Mouse (Mus musculus) heart, embryonic 13.5 days (tissue): ENCODE results near the gene Rpl23. TPM values are rescaled to one million over a fixed set of nuclear protein-coding genes. Genes with fewer than 3 reads are reported as not detected.

Experiments used
- ATAC-seq: fragments of 200-750 bp; cut with Nextera tagmentation; 2 replicates; pipeline ENCODE4 v1.8.0; 2017; ENCODE audit warnings: moderate TSS enrichment; ENCODE audit not compliant: insufficient number of reproducible peaks, low FRiP score, low TSS enrichment; ENCODE audit errors: extremely low read depth
- H3K27ac ChIP-seq: fragments of 300-500 bp; sonication (generic); replicated peaks from 2 replicates; pipeline ENCODE4 v1.5.1; 2015; ENCODE audit warnings: moderate library complexity, mild to moderate bottlenecking, inconsistent platforms
- H3K27me3 ChIP-seq: fragments of 300-500 bp; sonication (generic); replicated peaks from 2 replicates; pipeline ENCODE4 v1.6.1; 2015; ENCODE audit warnings: mild to moderate bottlenecking, inconsistent platforms
- H3K36me3 ChIP-seq: fragments of 300-500 bp; sonication (generic); 2 replicates; pipeline ENCODE4 v1.6.1; 2015; ENCODE audit warnings: mild to moderate bottlenecking, inconsistent platforms
- H3K4me1 ChIP-seq: fragments of 300-500 bp; sonication (generic); 2 replicates; pipeline ENCODE4 v1.6.1; 2015; ENCODE audit warnings: inconsistent platforms
- H3K4me2 ChIP-seq: fragments of 300-500 bp; sonication (generic); 2 replicates; pipeline ENCODE4 v1.6.1; 2015; ENCODE audit warnings: inconsistent platforms, mild to moderate bottlenecking, moderate library complexity
- H3K4me3 ChIP-seq: fragments of 300-500 bp; sonication (generic); 2 replicates; pipeline ENCODE4 v1.5.1; 2015; ENCODE audit warnings: moderate library complexity, mild to moderate bottlenecking, inconsistent platforms
- H3K9ac ChIP-seq: fragments of 300-500 bp; sonication (generic); 2 replicates; pipeline ENCODE4 v1.6.1; 2015; ENCODE audit warnings: inconsistent platforms, mild to moderate bottlenecking, moderate library complexity
- H3K9me3 ChIP-seq: fragments of 300-500 bp; sonication (generic); 2 replicates; pipeline ENCODE4 v1.6.1; 2016; ENCODE audit warnings: inconsistent platforms
- WGBS: fragments of 180-500 bp; shearing (Covaris S2); methylation state at CpG from one replicate; pipeline ENCODE4 v1.1.7; 2015; ENCODE audit warnings: mixed read lengths; 5-methylcytosine and 5-hydroxymethylcytosine counted together
- polyA plus RNA-seq: library from polyadenylated mRNA; unstranded; fragments of >200 nt; fragmentation: Nextera tagmentation; extraction: Ambion mirVana; gene quantifications from 2 replicates; pipeline ENCODE4 v1.2.1, GENCODE M21; 2015

Gene Rpl23
- polyA plus RNA-seq, 1 experiment from 2014 or later: 376 TPM

- Histone ChIP-seq H3K4me3 (no peak overlapping the region), H3K9me3 (no peaks in the 10 kb centered on the region), H3K27me3 (no peaks in the 10 kb centered on the region), H3K4me1 (no peaks in the 10 kb centered on the region), H3K36me3 (peaks cover 95% of the 10 kb centered on the region), H3K27ac (no peak overlapping the region), H3K4me2 (no peak overlapping the region), H3K9ac (no peak overlapping the region)
- ATAC-seq: no peak
- 86% methylated on average over 1 of the region's 1 CpGs for WGBS
Measured at GRCm38 (mm10) chr11:97758125-97758524, 24.1 kb downstream of the Rpl23 start.

- ATAC-seq: no peak
- 82% methylated on average over 8 of the region's 8 CpGs for WGBS
- no peak overlapping the region for H3K4me2 ChIP-seq
Measured at GRCm38 (mm10) chr11:97753277-97753676, 29.0 kb downstream of the Rpl23 start.

DNA sequence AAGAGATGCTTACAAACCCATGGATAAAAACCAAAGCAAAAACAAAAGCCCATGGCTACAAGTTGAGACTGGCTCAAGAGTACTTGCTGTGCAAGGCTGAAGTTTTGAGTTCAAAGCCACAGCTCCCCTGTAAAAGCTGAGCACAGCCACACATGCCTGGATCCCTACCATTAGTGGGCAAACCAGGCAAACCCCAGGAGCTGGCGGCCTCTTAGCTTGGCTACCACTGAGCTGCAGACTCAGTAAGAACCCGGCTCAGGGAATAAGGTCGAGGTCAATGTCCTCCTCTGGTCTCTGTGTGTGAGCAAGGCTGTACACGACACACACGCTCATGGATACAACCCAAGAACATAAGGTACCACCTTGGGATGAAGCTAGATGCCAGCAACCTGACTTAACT is 33.7 kb downstream of the Rpl23 start:
- H3K27me3 ChIP-seq: no peaks in the 10 kb centered on the region
- no peak overlapping the region for H3K9ac ChIP-seq

More at GRCm38 (mm10) chr11:97753277-97753676, 29.0 kb downstream of the Rpl23 start:
- Histone ChIP-seq H3K4me3 (no peak overlapping the region), H3K27me3 (no peaks in the 10 kb centered on the region), H3K4me1 (no peaks in the 10 kb centered on the region), H3K9me3 (no peaks in the 10 kb centered on the region), H3K27ac (no peak overlapping the region), H3K9ac (no peak overlapping the region), H3K36me3 (peaks cover 98% of the 10 kb centered on the region)

DNA sequence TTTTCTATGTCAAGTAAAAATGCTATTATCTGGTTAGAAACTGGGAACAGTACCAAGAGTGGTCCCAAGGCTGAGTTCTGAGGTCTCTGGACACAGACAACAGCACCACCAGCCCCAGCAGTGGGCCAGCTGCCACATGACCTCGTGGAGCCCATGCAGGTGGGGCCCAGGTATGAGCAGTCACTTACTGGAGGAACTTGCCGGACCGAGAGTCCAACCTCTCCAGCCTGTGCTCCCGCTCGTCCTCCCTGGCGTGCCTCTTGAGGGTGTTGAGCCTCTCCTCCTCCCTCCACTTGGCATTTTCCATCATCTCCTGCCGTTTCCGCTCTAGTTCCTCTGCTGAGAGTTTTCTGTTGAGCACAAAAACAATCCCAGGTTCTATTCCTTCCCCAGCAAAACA is 34.5 kb downstream of the Rpl23 start:
- peaks cover 14% of the 10 kb centered on the region for H3K4me1 ChIP-seq
- no peak overlapping the region for H3K9ac ChIP-seq
- H3K36me3 ChIP-seq: peaks cover 68% of the 10 kb centered on the region
- WGBS: 93% methylated on average over 8 of the region's 8 CpGs
- H3K27me3 ChIP-seq: no peaks in the 10 kb centered on the region
- ATAC-seq: no peak
- no peak overlapping the region for H3K27ac ChIP-seq
- no peak overlapping the region for H3K4me3 ChIP-seq
- no peaks in the 10 kb centered on the region for H3K9me3 ChIP-seq
- no peak overlapping the region for H3K4me2 ChIP-seq

More for the DNA sequence above, 33.7 kb downstream of the Rpl23 start:
- Histone ChIP-seq H3K4me3 (no peak overlapping the region), H3K9me3 (no peaks in the 10 kb centered on the region), H3K4me2 (no peak overlapping the region), H3K36me3 (peaks cover 75% of the 10 kb centered on the region), H3K27ac (no peak overlapping the region), H3K4me1 (peaks cover 6% of the 10 kb centered on the region)
- 82% methylated on average over 5 of the region's 5 CpGs for WGBS
- ATAC-seq: no peak

- no peak for ATAC-seq
- Histone ChIP-seq H3K9me3 (no peaks in the 10 kb centered on the region), H3K4me3 (peak overlapping the region; percentile 88), H3K4me2 (peak overlapping the region; percentile 66), H3K36me3 (peaks cover 50% of the 10 kb centered on the region), H3K4me1 (peaks cover 26% of the 10 kb centered on the region), H3K27me3 (no peaks in the 10 kb centered on the region), H3K9ac (peak overlapping the region; percentile 94; the same call in 1 of the 2 replicates), H3K27ac (no peak overlapping the region)
- WGBS: 9% methylated on average over 13 of the region's 13 CpGs
Measured at GRCm38 (mm10) chr11:97745331-97745721, 36.9 kb downstream of the Rpl23 start.

GRCm38 (mm10) chr11:97744718-97745330 is 37.4 kb downstream of the Rpl23 start:
- peak; percentile 89 for ATAC-seq
- Histone ChIP-seq H3K9me3 (no peaks in the 10 kb centered on the region), H3K4me2 (peak overlapping the region; percentile 92), H3K27ac (peak overlapping the region; percentile 95), H3K36me3 (peaks cover 45% of the 10 kb centered on the region), H3K4me1 (peaks cover 31% of the 10 kb centered on the region), H3K27me3 (no peaks in the 10 kb centered on the region), H3K4me3 (peak overlapping the region; percentile 88), H3K9ac (peak overlapping the region; percentile 94)
- under 1% methylated on average over 29 of the region's 57 CpGs for WGBS

GRCm38 (mm10) chr11:97744063-97744717 is 38.0 kb downstream of the Rpl23 start, which contains the start of gene Pip4k2b:
Gene Pip4k2b, minus strand, starts transcription at chr11:97744704.
- peak; percentile 62 for ATAC-seq
- under 1% methylated on average over 54 of the region's 63 CpGs for WGBS
- Histone ChIP-seq H3K36me3 (peaks cover 42% of the 10 kb centered on the region), H3K9ac (peak within 1 kb of the TSS; percentile 94), H3K4me3 (peak within 1 kb of the TSS; percentile 88), H3K27ac (peak within 1 kb of the TSS; percentile 95), H3K9me3 (0 out of 2 replicates have a peak, but pooled peaks cover under 1% of the 10 kb centered on the region), H3K4me2 (peak within 1 kb of the TSS; percentile 92), H3K4me1 (peaks cover 31% of the 10 kb centered on the region), H3K27me3 (no peaks in the 10 kb centered on the region)

DNA sequence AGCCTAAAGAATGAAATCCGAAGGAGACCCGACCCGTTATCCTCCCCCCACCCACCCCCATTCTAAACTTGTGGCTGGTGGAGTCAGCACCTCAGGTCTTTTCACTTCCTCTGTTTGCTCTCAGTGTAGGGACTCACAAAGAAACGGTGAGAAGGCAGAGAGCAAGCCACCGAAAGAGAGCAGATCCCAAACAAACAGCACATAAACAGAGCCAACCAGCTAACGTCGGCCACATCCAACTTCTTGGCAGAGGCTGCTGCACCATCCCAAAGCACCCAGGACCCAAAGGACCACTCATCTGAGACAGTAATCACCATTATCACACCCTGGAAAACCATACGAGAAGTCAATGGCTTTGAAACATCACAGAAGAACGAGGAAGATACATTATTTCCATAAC is 38.8 kb downstream of the Rpl23 start:
- H3K9ac ChIP-seq: peak overlapping the region; percentile 94
- peaks cover 36% of the 10 kb centered on the region for H3K36me3 ChIP-seq
- H3K4me1 ChIP-seq: peaks cover 31% of the 10 kb centered on the region
- H3K4me2 ChIP-seq: peak overlapping the region; percentile 92
- H3K27me3 ChIP-seq: no peaks in the 10 kb centered on the region
- H3K27ac ChIP-seq: peak overlapping the region; percentile 95; the same call in 1 of the 2 replicates
- H3K4me3 ChIP-seq: peak overlapping the region; percentile 88
- ATAC-seq: no peak
- WGBS: 33% methylated on average over 9 of the region's 9 CpGs
- 0 out of 2 replicates have a peak, but pooled peaks cover 2% of the 10 kb centered on the region for H3K9me3 ChIP-seq

DNA sequence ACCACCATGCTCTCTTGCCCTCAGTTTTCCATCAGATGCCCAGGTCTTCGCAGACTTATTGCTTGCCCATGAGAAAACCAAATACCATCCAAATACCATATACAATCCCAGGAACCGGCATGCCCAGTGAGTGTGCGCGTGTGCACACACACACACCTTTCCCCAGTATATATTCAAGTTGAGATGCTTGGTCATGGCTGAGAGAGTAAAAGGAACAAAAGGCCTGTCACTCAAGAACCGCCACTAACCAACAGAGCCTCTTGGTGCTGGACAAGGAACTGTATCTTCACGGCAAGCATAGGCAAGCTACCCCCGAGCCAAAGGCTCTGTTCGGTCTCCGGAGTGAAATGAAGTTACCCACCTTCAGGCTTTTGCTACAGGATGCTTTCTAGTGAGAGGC is 39.6 kb downstream of the Rpl23 start:
- H3K4me2 ChIP-seq: peak overlapping the region; percentile 92
- no peaks in the 10 kb centered on the region for H3K27me3 ChIP-seq
- ATAC-seq: no peak
- peak overlapping the region; percentile 88; the same call in 1 of the 2 replicates for H3K4me3 ChIP-seq
- H3K4me1 ChIP-seq: peaks cover 31% of the 10 kb centered on the region
- WGBS: 80% methylated on average over 9 of the region's 9 CpGs
- H3K9me3 ChIP-seq: 0 out of 2 replicates have a peak, but pooled peaks cover 2% of the 10 kb centered on the region
- H3K9ac ChIP-seq: peak overlapping the region; percentile 94
- H3K36me3 ChIP-seq: peaks cover 28% of the 10 kb centered on the region
- no peak overlapping the region for H3K27ac ChIP-seq

DNA sequence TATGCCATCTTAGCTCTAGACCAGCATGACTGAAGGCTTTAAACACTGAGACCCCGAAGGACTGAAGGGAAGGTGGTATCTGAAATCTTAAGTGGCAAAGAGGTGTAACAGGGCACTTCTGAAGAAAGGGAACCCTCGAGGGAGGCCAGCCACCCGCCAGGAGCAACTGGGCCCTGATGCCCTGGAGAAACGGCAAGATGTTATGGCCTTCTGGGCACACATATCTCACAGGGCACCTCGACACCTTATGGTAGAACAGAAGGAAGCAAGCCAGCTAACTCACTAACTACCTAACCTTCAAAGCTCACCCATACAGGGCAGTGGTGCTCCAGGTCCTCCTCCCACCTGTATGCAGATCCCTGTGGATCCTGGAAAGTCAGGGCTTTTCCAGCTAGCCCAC is 40.1 kb downstream of the Rpl23 start:
- Histone ChIP-seq H3K27me3 (no peaks in the 10 kb centered on the region), H3K27ac (no peak overlapping the region), H3K4me3 (no peak overlapping the region), H3K4me2 (peak overlapping the region; percentile 92), H3K9me3 (0 out of 2 replicates have a peak, but pooled peaks cover 2% of the 10 kb centered on the region), H3K4me1 (peaks cover 31% of the 10 kb centered on the region), H3K36me3 (peaks cover 23% of the 10 kb centered on the region), H3K9ac (peak overlapping the region; percentile 94; the same call in 1 of the 2 replicates)
- 87% methylated on average over 5 of the region's 5 CpGs for WGBS
- ATAC-seq: no peak

GRCm38 (mm10) chr11:97740190-97740589 is 42.0 kb downstream of the Rpl23 start:
- 0 out of 2 replicates have a peak, but pooled peaks cover 2% of the 10 kb centered on the region for H3K9me3 ChIP-seq
- WGBS: 46% methylated on average over 7 of the region's 7 CpGs
- peaks cover 10% of the 10 kb centered on the region for H3K36me3 ChIP-seq
- ATAC-seq: no peak
- peak overlapping the region; percentile 48 for H3K27ac ChIP-seq
- no peak overlapping the region for H3K4me3 ChIP-seq
- H3K9ac ChIP-seq: peak overlapping the region; percentile 50
- no peaks in the 10 kb centered on the region for H3K27me3 ChIP-seq
- peaks cover 29% of the 10 kb centered on the region for H3K4me1 ChIP-seq
- H3K4me2 ChIP-seq: no peak overlapping the region; the same call in 1 of the 2 replicates
